Mouse (Mus musculus): ENCODE results near the gene Flt3l. TPM values are rescaled to one million over a fixed set of nuclear protein-coding genes. Genes with fewer than 3 reads are reported as not detected.

Flt3l gene
- 1.5 and 2.2 TPM in 2 replicates for polyA plus RNA-seq (2015; fragmentation: Nextera tagmentation; extraction: Ambion mirVana)

DNA sequence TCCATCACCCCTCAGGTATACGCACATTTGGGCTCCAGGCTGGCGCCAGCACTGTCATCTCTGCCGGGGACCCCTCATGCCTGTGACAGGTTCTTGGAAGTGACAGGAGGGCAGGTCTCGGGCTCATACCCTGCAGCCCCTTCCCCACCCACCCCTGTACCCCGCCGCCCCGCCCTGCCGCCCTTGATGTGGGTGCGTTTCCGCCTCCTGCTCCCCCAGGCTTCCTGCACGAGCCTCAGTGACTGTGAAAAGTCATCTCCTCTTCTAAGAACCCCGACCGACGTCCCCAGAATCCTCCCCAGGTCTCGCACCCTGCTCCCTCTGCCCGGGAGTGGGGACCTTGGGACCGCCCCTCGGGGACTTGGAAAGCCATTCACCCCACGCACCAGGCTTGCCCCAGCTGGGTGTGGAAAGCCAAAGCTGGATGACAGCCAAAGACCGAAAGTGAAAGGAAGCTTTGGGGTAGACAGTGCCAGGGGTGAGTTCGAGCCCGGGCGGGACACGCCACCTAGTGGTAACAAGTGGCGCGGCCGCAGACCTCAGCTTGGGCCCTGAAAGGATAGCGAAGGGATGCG is at the start of gene Flt3l, which contains the start of gene Gm45713:
Gene Flt3l (minus strand): TSS at position 440 of the 575 bp plus-strand sequence.
Gene Gm45713 (minus strand): TSS at position 239 of the 575 bp plus-strand sequence.
- no peaks in the 10 kb centered on the region for H3K36me3 ChIP-seq (ENCODE audit: control insufficient read depth, insufficient read depth, low read length)
- peaks cover 4% of the 10 kb centered on the region; the same call in 1 of the 2 replicates for H3K4me1 ChIP-seq (ENCODE audit: control insufficient read depth, insufficient read depth, low read length)
- 6% methylated on average over 29 of the region's 29 CpGs for WGBS
- H3K4me2 ChIP-seq (ENCODE audit: low read length): peak within 1 kb of the TSS; percentile 68
- H3K27ac ChIP-seq (ENCODE audit: low read length): no peak within 1 kb of the TSS
- H3K9me3 ChIP-seq (replicated peaks; ENCODE audit: control insufficient read depth, low read length, poor library complexity, severe bottlenecking): no peaks in the 10 kb centered on the region; the same call in 1 of the 2 replicates
- H3K4me3 ChIP-seq (ENCODE audit: low read depth, low read length): peak within 1 kb of the TSS; percentile 41
- peak within 1 kb of the TSS; percentile 68 for H3K9ac ChIP-seq (ENCODE audit: low read depth, low read length)
- peak; percentile 77 for ATAC-seq
- peaks cover 14% of the 10 kb centered on the region for H3K27me3 ChIP-seq (ENCODE audit: control insufficient read depth, insufficient read depth, low read depth, low read length)

DNA sequence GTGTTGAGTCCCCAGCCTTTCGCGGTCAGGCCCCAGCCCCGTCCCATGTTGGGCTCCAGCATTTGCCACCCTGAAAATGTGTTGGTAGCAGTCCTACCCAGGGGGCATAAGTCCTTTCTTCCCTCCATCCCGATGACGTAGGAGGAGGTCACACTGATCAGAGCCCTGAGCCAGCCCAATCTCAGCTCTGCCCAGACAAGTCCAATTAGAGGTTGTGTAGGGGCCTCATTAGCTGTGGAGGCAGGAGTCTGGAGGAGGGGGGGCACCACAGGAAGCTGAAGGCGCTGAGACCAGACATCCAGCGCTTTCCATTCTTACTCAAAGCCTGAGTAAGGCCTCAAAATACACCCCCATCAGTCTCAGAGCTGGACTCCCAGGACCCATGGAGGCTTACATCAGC is 49.7 kb upstream of the Flt3l start:
- Histone ChIP-seq H3K36me3 (ENCODE audit: control insufficient read depth, insufficient read depth, low read length) (no peaks in the 10 kb centered on the region), H3K27ac (ENCODE audit: low read length) (no peak overlapping the region), H3K4me3 (ENCODE audit: low read depth, low read length) (no peak overlapping the region), H3K4me1 (ENCODE audit: control insufficient read depth, insufficient read depth, low read length) (peaks cover 14% of the 10 kb centered on the region), H3K9ac (ENCODE audit: low read depth, low read length) (no peak overlapping the region), H3K9me3 (replicated peaks; ENCODE audit: control insufficient read depth, low read length, poor library complexity, severe bottlenecking) (no peaks in the 10 kb centered on the region), H3K27me3 (ENCODE audit: control insufficient read depth, insufficient read depth, low read depth, low read length) (peaks cover 36% of the 10 kb centered on the region), H3K4me2 (ENCODE audit: low read length) (no peak overlapping the region)
- no peak for ATAC-seq
- WGBS: 63% methylated on average over 7 of the region's 7 CpGs

DNA sequence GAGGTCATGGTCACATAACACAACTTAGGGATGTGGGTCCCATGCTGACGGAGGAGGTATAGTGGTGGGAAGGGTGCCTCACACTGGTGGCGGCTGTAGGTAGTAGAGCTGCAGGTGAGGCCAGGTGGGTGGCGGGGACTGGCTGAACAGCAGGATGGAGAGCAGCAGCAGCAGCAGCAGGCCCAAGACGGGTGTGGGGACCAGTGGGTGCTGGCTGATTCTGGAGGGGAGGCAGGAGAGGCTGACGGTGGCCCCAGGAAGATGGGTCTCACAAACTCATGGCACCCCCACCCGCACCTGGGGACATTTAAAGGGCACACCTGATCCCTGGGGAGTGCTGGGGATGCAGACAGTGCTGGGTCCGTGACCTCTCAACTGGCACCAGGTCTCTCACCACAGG is 47.4 kb upstream of the Flt3l start:
- WGBS: 63% methylated on average over 7 of the region's 7 CpGs
- Histone ChIP-seq H3K4me1 (ENCODE audit: control insufficient read depth, insufficient read depth, low read length) (peaks cover 14% of the 10 kb centered on the region), H3K27ac (ENCODE audit: low read length) (no peak overlapping the region), H3K4me3 (ENCODE audit: low read depth, low read length) (no peak overlapping the region), H3K9me3 (replicated peaks; ENCODE audit: control insufficient read depth, low read length, poor library complexity, severe bottlenecking) (no peaks in the 10 kb centered on the region), H3K36me3 (ENCODE audit: control insufficient read depth, insufficient read depth, low read length) (no peaks in the 10 kb centered on the region), H3K27me3 (ENCODE audit: control insufficient read depth, insufficient read depth, low read depth, low read length) (peaks cover 58% of the 10 kb centered on the region), H3K9ac (ENCODE audit: low read depth, low read length) (no peak overlapping the region), H3K4me2 (ENCODE audit: low read length) (no peak overlapping the region)
- ATAC-seq: no peak

DNA sequence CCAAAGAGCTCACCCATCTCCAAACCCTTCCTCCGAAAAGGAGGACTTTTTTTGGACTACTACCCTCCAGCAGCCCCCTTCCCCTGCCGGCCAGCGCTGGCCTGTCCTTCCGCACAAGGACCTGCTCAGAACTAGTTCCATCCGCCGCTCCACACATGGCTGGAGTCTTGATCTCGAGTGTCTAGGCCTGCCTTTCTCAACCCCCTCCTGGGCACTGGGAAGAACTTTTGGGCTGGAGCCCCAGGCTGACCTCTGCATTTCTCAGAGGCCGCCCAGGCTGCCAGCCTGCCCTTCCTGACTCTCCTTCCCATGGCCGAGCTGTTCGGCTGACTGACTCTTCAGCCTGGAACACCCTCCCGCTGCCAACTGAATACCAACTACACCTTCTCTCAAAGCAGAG is 46.4 kb upstream of the Flt3l start:
- Histone ChIP-seq H3K36me3 (ENCODE audit: control insufficient read depth, insufficient read depth, low read length) (no peaks in the 10 kb centered on the region), H3K9me3 (replicated peaks; ENCODE audit: control insufficient read depth, low read length, poor library complexity, severe bottlenecking) (no peaks in the 10 kb centered on the region), H3K9ac (ENCODE audit: low read depth, low read length) (peak overlapping the region; percentile 40; the same call in 1 of the 2 replicates), H3K4me1 (ENCODE audit: control insufficient read depth, insufficient read depth, low read length) (peaks cover 14% of the 10 kb centered on the region), H3K27ac (ENCODE audit: low read length) (no peak overlapping the region), H3K4me2 (ENCODE audit: low read length) (peak overlapping the region; percentile 76), H3K27me3 (ENCODE audit: control insufficient read depth, insufficient read depth, low read depth, low read length) (peaks cover 66% of the 10 kb centered on the region), H3K4me3 (ENCODE audit: low read depth, low read length) (peak overlapping the region; percentile 42)
- 13% methylated on average over 11 of the region's 11 CpGs for WGBS
- ATAC-seq: no peak

DNA sequence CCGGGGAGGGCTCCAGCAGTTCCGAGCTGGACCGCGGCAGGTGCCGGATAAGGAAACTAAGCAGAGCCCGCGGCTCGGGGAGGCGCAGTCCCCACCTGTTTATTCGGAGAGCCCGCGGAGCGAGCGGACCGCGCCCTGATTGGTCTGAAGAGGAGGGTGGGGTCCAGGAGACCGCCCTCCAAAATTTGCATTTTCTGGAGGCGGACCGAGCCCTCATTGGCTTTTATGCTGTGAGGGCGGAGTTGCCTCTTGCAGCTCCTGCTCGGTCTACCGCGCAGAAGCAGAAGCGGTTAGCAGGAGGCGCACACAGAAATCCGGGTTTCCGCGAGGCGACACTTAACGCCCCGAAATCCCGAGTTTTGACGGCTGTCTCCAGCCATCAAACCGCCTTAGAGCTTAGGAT is 46.0 kb upstream of the Flt3l start:
- Histone ChIP-seq H3K27me3 (ENCODE audit: control insufficient read depth, insufficient read depth, low read depth, low read length) (peaks cover 70% of the 10 kb centered on the region), H3K9me3 (replicated peaks; ENCODE audit: control insufficient read depth, low read length, poor library complexity, severe bottlenecking) (no peaks in the 10 kb centered on the region), H3K4me1 (ENCODE audit: control insufficient read depth, insufficient read depth, low read length) (peaks cover 14% of the 10 kb centered on the region), H3K9ac (ENCODE audit: low read depth, low read length) (peak overlapping the region; percentile 40; the same call in 1 of the 2 replicates), H3K27ac (ENCODE audit: low read length) (no peak overlapping the region), H3K4me3 (ENCODE audit: low read depth, low read length) (peak overlapping the region; percentile 42), H3K36me3 (ENCODE audit: control insufficient read depth, insufficient read depth, low read length) (no peaks in the 10 kb centered on the region), H3K4me2 (ENCODE audit: low read length) (peak overlapping the region; percentile 76)
- ATAC-seq: peak; percentile 87
- under 1% methylated on average over 34 of the region's 34 CpGs for WGBS

DNA sequence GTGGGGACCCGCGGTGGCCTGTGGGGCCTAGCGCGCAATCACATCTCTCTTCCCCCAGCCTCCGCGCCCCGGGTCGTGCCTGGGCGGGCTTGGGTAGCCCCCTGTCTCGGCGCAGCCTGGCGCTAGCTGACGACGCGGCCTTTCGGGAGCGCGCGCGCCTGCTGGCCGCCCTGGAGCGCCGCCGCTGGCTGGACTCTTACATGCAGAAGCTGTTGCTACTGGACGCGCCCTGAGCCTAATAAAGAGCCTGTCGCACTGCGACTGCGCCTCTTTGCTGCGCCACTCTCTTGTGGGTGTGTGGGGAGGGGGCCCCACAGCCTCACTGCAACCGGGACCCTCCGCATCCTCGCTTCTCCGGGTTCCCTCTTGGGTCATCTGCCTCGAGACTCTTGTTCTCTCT is 45.3 kb upstream of the Flt3l start:
- H3K4me1 ChIP-seq (ENCODE audit: control insufficient read depth, insufficient read depth, low read length): peaks cover 14% of the 10 kb centered on the region
- 5% methylated on average over 34 of the region's 35 CpGs for WGBS
- no peak for ATAC-seq
- peak overlapping the region; percentile 76 for H3K4me2 ChIP-seq (ENCODE audit: low read length)
- H3K27ac ChIP-seq (ENCODE audit: low read length): no peak overlapping the region
- H3K9ac ChIP-seq (ENCODE audit: low read depth, low read length): peak overlapping the region; percentile 56; the same call in 1 of the 2 replicates
- peaks cover 77% of the 10 kb centered on the region for H3K27me3 ChIP-seq (ENCODE audit: control insufficient read depth, insufficient read depth, low read depth, low read length)
- no peaks in the 10 kb centered on the region for H3K36me3 ChIP-seq (ENCODE audit: control insufficient read depth, insufficient read depth, low read length)
- no peaks in the 10 kb centered on the region for H3K9me3 ChIP-seq (replicated peaks; ENCODE audit: control insufficient read depth, low read length, poor library complexity, severe bottlenecking)
- peak overlapping the region; percentile 42 for H3K4me3 ChIP-seq (ENCODE audit: low read depth, low read length)

DNA sequence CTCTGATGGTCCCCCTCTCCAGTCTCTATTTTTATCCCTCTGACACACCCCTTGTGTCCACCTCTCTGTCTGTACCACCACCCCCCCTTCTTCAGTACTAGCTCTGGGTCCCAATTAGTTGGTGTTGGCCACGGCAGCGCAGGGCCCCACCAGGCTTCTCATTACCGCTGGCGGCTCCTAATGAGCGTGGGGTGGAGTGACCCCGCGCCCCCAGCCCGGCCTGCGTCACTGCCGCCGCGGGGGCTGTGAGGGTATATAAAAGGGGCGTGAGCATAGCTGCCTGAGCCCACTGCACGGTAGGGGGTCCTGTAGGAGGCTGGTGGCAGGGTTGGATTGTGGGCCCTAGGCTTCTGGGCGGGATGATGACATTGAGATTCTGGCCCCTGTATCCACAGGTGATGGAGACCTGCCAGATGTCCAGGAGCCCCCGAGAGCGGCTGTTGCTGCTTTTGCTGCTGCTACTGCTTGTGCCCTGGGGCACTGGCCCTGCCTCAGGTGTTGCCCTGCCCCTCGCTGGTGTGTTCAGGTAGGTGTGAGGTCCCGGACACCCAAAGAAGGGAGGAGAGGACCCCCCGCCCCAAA is 44.8 kb upstream of the Flt3l start, which contains the start of gene Pth2:
Gene Pth2 (plus strand): TSS at position 100 of the 582 bp plus-strand sequence.
- WGBS: 21% methylated on average over 20 of the region's 20 CpGs
- no peaks in the 10 kb centered on the region for H3K36me3 ChIP-seq (ENCODE audit: control insufficient read depth, insufficient read depth, low read length)
- peaks cover 81% of the 10 kb centered on the region for H3K27me3 ChIP-seq (ENCODE audit: control insufficient read depth, insufficient read depth, low read depth, low read length)
- H3K4me1 ChIP-seq (ENCODE audit: control insufficient read depth, insufficient read depth, low read length): peaks cover 19% of the 10 kb centered on the region
- H3K9ac ChIP-seq (ENCODE audit: low read depth, low read length): peak within 1 kb of the TSS; percentile 56; the same call in 1 of the 2 replicates
- peak within 1 kb of the TSS; percentile 42 for H3K4me3 ChIP-seq (ENCODE audit: low read depth, low read length)
- H3K27ac ChIP-seq (ENCODE audit: low read length): no peak within 1 kb of the TSS
- no peaks in the 10 kb centered on the region for H3K9me3 ChIP-seq (replicated peaks; ENCODE audit: control insufficient read depth, low read length, poor library complexity, severe bottlenecking)
- no peak for ATAC-seq
- peak within 1 kb of the TSS; percentile 76 for H3K4me2 ChIP-seq (ENCODE audit: low read length)

DNA sequence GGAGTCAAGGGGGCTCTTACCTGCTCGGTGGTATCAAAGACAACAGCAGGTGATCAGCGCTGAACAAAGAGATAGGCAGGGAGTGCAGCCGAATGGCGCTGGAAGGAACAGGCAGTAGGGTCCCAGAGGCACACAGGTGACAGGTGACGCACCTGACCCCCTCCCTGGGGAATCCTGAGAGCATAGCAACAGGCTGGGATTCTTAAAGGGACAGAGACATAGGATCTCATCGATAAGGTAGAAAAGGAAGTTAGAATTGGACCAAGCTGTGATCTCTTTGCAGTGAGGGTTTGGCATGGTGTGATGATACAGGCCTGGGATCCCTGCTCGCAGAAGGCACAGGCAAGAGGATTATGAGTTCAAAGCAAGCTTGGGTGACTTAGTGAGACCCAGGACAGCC is 43.2 kb upstream of the Flt3l start, which contains the start of gene Gfy:
Gene Gfy (minus strand): TSS at position 101 of the 400 bp plus-strand sequence.
- Histone ChIP-seq H3K4me1 (ENCODE audit: control insufficient read depth, insufficient read depth, low read length) (peaks cover 19% of the 10 kb centered on the region), H3K9me3 (replicated peaks; ENCODE audit: control insufficient read depth, low read length, poor library complexity, severe bottlenecking) (no peaks in the 10 kb centered on the region), H3K4me3 (ENCODE audit: low read depth, low read length) (no peak within 1 kb of the TSS), H3K36me3 (ENCODE audit: control insufficient read depth, insufficient read depth, low read length) (no peaks in the 10 kb centered on the region), H3K27ac (ENCODE audit: low read length) (no peak within 1 kb of the TSS), H3K4me2 (ENCODE audit: low read length) (no peak within 1 kb of the TSS), H3K27me3 (ENCODE audit: control insufficient read depth, insufficient read depth, low read depth, low read length) (peaks cover 95% of the 10 kb centered on the region), H3K9ac (ENCODE audit: low read depth, low read length) (no peak within 1 kb of the TSS)
- no peak for ATAC-seq
- WGBS: 26% methylated on average over 7 of the region's 7 CpGs

DNA sequence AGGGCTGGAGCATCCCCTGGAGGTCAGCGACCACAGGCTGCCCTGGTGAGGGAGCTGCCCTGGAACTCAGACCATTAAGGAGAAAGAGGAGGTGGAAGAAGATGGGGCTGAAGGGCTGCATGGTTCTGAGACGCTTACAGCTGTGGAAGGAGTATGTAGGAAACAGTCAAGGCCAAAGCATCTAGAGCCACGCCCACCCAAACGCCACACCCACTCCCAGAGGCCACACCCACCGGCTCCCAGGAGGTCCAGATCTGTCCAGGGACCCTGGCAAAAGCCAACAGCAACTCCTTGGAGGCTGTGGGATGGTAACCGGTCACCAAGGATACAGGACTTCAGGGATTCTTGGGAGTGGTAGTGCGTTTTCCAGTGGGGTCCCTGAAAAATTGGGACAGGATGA is 42.3 kb upstream of the Flt3l start:
- H3K4me1 ChIP-seq (ENCODE audit: control insufficient read depth, insufficient read depth, low read length): peaks cover 19% of the 10 kb centered on the region
- peaks cover 94% of the 10 kb centered on the region for H3K27me3 ChIP-seq (ENCODE audit: control insufficient read depth, insufficient read depth, low read depth, low read length)
- H3K4me2 ChIP-seq (ENCODE audit: low read length): no peak overlapping the region
- H3K4me3 ChIP-seq (ENCODE audit: low read depth, low read length): no peak overlapping the region
- H3K27ac ChIP-seq (ENCODE audit: low read length): no peak overlapping the region
- no peaks in the 10 kb centered on the region for H3K36me3 ChIP-seq (ENCODE audit: control insufficient read depth, insufficient read depth, low read length)
- ATAC-seq: no peak
- H3K9ac ChIP-seq (ENCODE audit: low read depth, low read length): no peak overlapping the region
- H3K9me3 ChIP-seq (replicated peaks; ENCODE audit: control insufficient read depth, low read length, poor library complexity, severe bottlenecking): no peaks in the 10 kb centered on the region
- 22% methylated on average over 7 of the region's 7 CpGs for WGBS

Measured in midbrain, embryonic 16.5 days (tissue).